Mouse (Mus musculus): ENCODE results near the gene Itpr2. TPM values are rescaled to one million over a fixed set of nuclear protein-coding genes. Genes with fewer than 3 reads are reported as not detected.
"Not testable (repeated sequence)": the region's sequence is repeated elsewhere in the genome, so short reads cannot be mapped to it uniquely, and the experiment has no call there.

Itpr2 gene
- total RNA-seq, 4 experiments from 2014 or later: 13.5 to 18.2 (median 17.3) TPM

GRCm38 (mm10) chr6:146470378-146470777, 31.6 kb downstream of the Itpr2 start:
- no peak for DNase-seq (ENCODE audit: low spot score in 2 of 2)

GRCm38 (mm10) chr6:146469936-146470335, 32.1 kb downstream of the Itpr2 start:
- DNase-seq (ENCODE audit: low spot score in 2 of 2): no peak

GRCm38 (mm10) chr6:146468361-146468760, 33.7 kb downstream of the Itpr2 start:
- no peak for DNase-seq (ENCODE audit: low spot score in 2 of 2)

GRCm38 (mm10) chr6:146464645-146465042, 37.4 kb downstream of the Itpr2 start:
- DNase-seq (ENCODE audit: low spot score in 2 of 2): not testable (repeated sequence)

GRCm38 (mm10) chr6:146464014-146464644, 37.9 kb downstream of the Itpr2 start:
- DNase-seq (ENCODE audit: low spot score in 2 of 2): no peak

GRCm38 (mm10) chr6:146460936-146461335, 41.1 kb downstream of the Itpr2 start:
- DNase-seq (ENCODE audit: low spot score in 2 of 2): no peak

GRCm38 (mm10) chr6:146458436-146458835, 43.6 kb downstream of the Itpr2 start:
- no peak for DNase-seq (ENCODE audit: low spot score in 2 of 2)

- no peak for DNase-seq (ENCODE audit: low spot score in 2 of 2)
Observed at GRCm38 (mm10) chr6:146456741-146457140, 45.3 kb downstream of the Itpr2 start.

- DNase-seq (ENCODE audit: low spot score in 2 of 2): no peak
Observed at GRCm38 (mm10) chr6:146454520-146455511, 47.2 kb downstream of the Itpr2 start.

- DNase-seq (ENCODE audit: low spot score in 2 of 2): no peak
Observed at GRCm38 (mm10) chr6:146452474-146452873, 49.5 kb downstream of the Itpr2 start.

GRCm38 (mm10) chr6:146446032-146446704, 55.9 kb downstream of the Itpr2 start:
- DNase-seq (ENCODE audit: low spot score in 2 of 2): no peak

GRCm38 (mm10) chr6:146439826-146440225, 62.2 kb downstream of the Itpr2 start:
- no peak for DNase-seq (ENCODE audit: low spot score in 2 of 2)

GRCm38 (mm10) chr6:146439071-146439818, 62.8 kb downstream of the Itpr2 start:
- DNase-seq (ENCODE audit: low spot score in 2 of 2): no peak

- no peak for DNase-seq (ENCODE audit: low spot score in 2 of 2)
Observed at GRCm38 (mm10) chr6:146438057-146438456, 64.0 kb downstream of the Itpr2 start.

- DNase-seq (ENCODE audit: low spot score in 2 of 2): no peak
Observed at GRCm38 (mm10) chr6:146436916-146437496, 65.0 kb downstream of the Itpr2 start.

GRCm38 (mm10) chr6:146434217-146434616, 67.8 kb downstream of the Itpr2 start:
- DNase-seq (ENCODE audit: low spot score in 2 of 2): no peak

GRCm38 (mm10) chr6:146432218-146432865, 69.7 kb downstream of the Itpr2 start:
- DNase-seq (ENCODE audit: low spot score in 2 of 2): no peak

- DNase-seq (ENCODE audit: low spot score in 2 of 2): no peak
Observed at GRCm38 (mm10) chr6:146431777-146432176, 70.2 kb downstream of the Itpr2 start.

- DNase-seq (ENCODE audit: low spot score in 2 of 2): no peak
Observed at GRCm38 (mm10) chr6:146429694-146430380, 72.2 kb downstream of the Itpr2 start.

GRCm38 (mm10) chr6:146424778-146425177, 77.2 kb downstream of the Itpr2 start:
- no peak for DNase-seq (ENCODE audit: low spot score in 2 of 2)

All from left cerebral cortex, adult 8-10 months (tissue).